Mouse (Mus musculus): ENCODE measurements around the gene Gtf2i. TPM values are rescaled to one million over a fixed set of nuclear protein-coding genes. Genes with fewer than 3 reads are reported as not detected.

The Gtf2i gene
- polyA plus RNA-seq, 1 experiment = 44.7 TPM

- Histone ChIP-seq H3K27ac (ENCODE audit: insufficient read depth, low read length) (no peak overlapping the region), H3K4me1 (ENCODE audit: control insufficient read depth, insufficient read depth, insufficient read length) (peaks cover 20% of the 10 kb centered on the region), H3K27me3 (ENCODE audit: control insufficient read depth, insufficient read depth, low read length) (no peaks in the 10 kb centered on the region), H3K4me3 (ENCODE audit: extremely low read depth, insufficient read depth, insufficient read length) (no peak overlapping the region), H3K36me3 (ENCODE audit: control insufficient read depth, insufficient read depth, low read length) (peaks cover 59% of the 10 kb centered on the region)
- no peak for DNase-seq (ENCODE audit: low read depth in 1 of 2, low spot score in 2 of 2)
- TF ChIP-seq CTCF (IDR thresholded peaks at IDR 0.05; ENCODE audit: extremely low read depth, insufficient read depth, insufficient read length, insufficient replicate concordance) = no peak
- no peak for TF ChIP-seq POLR2A (IDR thresholded peaks at IDR 0.05; ENCODE audit: low read depth, low read length)
- WGBS = 85% methylated on average over 5 of the region's 5 CpGs
These were observed 72.7 kb downstream of the Gtf2i start for GRCm38 (mm10) chr5:134241831-134242230.

- H3K4me1 ChIP-seq (ENCODE audit: control insufficient read depth, insufficient read depth, insufficient read length) = peaks cover 49% of the 10 kb centered on the region
- H3K4me3 ChIP-seq (ENCODE audit: extremely low read depth, insufficient read depth, insufficient read length) = no peak overlapping the region
- WGBS = 91% methylated on average over 28 of the region's 28 CpGs
- peak overlapping the region; percentile 92 for H3K27ac ChIP-seq (ENCODE audit: insufficient read depth, low read length)
- TF ChIP-seq POLR2A (IDR thresholded peaks at IDR 0.05; ENCODE audit: low read depth, low read length) (no peak), CTCF (IDR thresholded peaks at IDR 0.05; ENCODE audit: extremely low read depth, insufficient read depth, insufficient read length, insufficient replicate concordance) (no peak)
- H3K27me3 ChIP-seq (ENCODE audit: control insufficient read depth, insufficient read depth, low read length) = no peaks in the 10 kb centered on the region
- no peak for DNase-seq (ENCODE audit: low read depth in 1 of 2, low spot score in 2 of 2)
- H3K36me3 ChIP-seq (ENCODE audit: control insufficient read depth, insufficient read depth, low read length) = peaks cover 31% of the 10 kb centered on the region
These were observed 76.4 kb downstream of the Gtf2i start for GRCm38 (mm10) chr5:134237936-134238760.

GRCm38 (mm10) chr5:134237508-134237907 lies 77.1 kb downstream of the Gtf2i start:
- 80% methylated on average over 11 of the region's 11 CpGs for WGBS
- Histone ChIP-seq H3K36me3 (ENCODE audit: control insufficient read depth, insufficient read depth, low read length) (peaks cover 26% of the 10 kb centered on the region), H3K27ac (ENCODE audit: insufficient read depth, low read length) (peak overlapping the region; percentile 92), H3K4me3 (ENCODE audit: extremely low read depth, insufficient read depth, insufficient read length) (no peak overlapping the region), H3K27me3 (ENCODE audit: control insufficient read depth, insufficient read depth, low read length) (no peaks in the 10 kb centered on the region), H3K4me1 (ENCODE audit: control insufficient read depth, insufficient read depth, insufficient read length) (peaks cover 54% of the 10 kb centered on the region)
- no peak for DNase-seq (ENCODE audit: low read depth in 1 of 2, low spot score in 2 of 2)
- TF ChIP-seq POLR2A (IDR thresholded peaks at IDR 0.05; ENCODE audit: low read depth, low read length) (no peak), CTCF (IDR thresholded peaks at IDR 0.05; ENCODE audit: extremely low read depth, insufficient read depth, insufficient read length, insufficient replicate concordance) (no peak)

GRCm38 (mm10) chr5:134236796-134237195 lies 77.8 kb downstream of the Gtf2i start:
- peaks cover 58% of the 10 kb centered on the region for H3K4me1 ChIP-seq (ENCODE audit: control insufficient read depth, insufficient read depth, insufficient read length)
- no peak overlapping the region for H3K4me3 ChIP-seq (ENCODE audit: extremely low read depth, insufficient read depth, insufficient read length)
- H3K27me3 ChIP-seq (ENCODE audit: control insufficient read depth, insufficient read depth, low read length) = no peaks in the 10 kb centered on the region
- peak overlapping the region; percentile 98 for H3K27ac ChIP-seq (ENCODE audit: insufficient read depth, low read length)
- peaks cover 22% of the 10 kb centered on the region for H3K36me3 ChIP-seq (ENCODE audit: control insufficient read depth, insufficient read depth, low read length)
- peak; percentile 88 to 92 for DNase-seq (ENCODE audit: low read depth in 1 of 2, low spot score in 2 of 2)
- TF ChIP-seq POLR2A (IDR thresholded peaks at IDR 0.05; ENCODE audit: low read depth, low read length) (no peak; the same call in 1 of the 2 replicates), CTCF (IDR thresholded peaks at IDR 0.05; ENCODE audit: extremely low read depth, insufficient read depth, insufficient read length, insufficient replicate concordance) (no peak)
- 17% methylated on average over 6 of the region's 6 CpGs for WGBS

- TF ChIP-seq CTCF (IDR thresholded peaks at IDR 0.05; ENCODE audit: extremely low read depth, insufficient read depth, insufficient read length, insufficient replicate concordance) (no peak), POLR2A (IDR thresholded peaks at IDR 0.05; ENCODE audit: low read depth, low read length) (no peak)
- Histone ChIP-seq H3K36me3 (ENCODE audit: control insufficient read depth, insufficient read depth, low read length) (peaks cover 22% of the 10 kb centered on the region), H3K4me3 (ENCODE audit: extremely low read depth, insufficient read depth, insufficient read length) (no peak overlapping the region), H3K27ac (ENCODE audit: insufficient read depth, low read length) (peak overlapping the region; percentile 98), H3K27me3 (ENCODE audit: control insufficient read depth, insufficient read depth, low read length) (no peaks in the 10 kb centered on the region), H3K4me1 (ENCODE audit: control insufficient read depth, insufficient read depth, insufficient read length) (peaks cover 63% of the 10 kb centered on the region)
- 49% methylated on average over 3 of the region's 3 CpGs for WGBS
- no peak for DNase-seq (ENCODE audit: low read depth in 1 of 2, low spot score in 2 of 2)
These were observed 78.3 kb downstream of the Gtf2i start for GRCm38 (mm10) chr5:134236241-134236640.

GRCm38 (mm10) chr5:134235111-134235510 lies 79.4 kb downstream of the Gtf2i start:
- WGBS = 61% methylated on average over 6 of the region's 6 CpGs
- no peak for DNase-seq (ENCODE audit: low read depth in 1 of 2, low spot score in 2 of 2)
- Histone ChIP-seq H3K27me3 (ENCODE audit: control insufficient read depth, insufficient read depth, low read length) (no peaks in the 10 kb centered on the region), H3K27ac (ENCODE audit: insufficient read depth, low read length) (peak overlapping the region; percentile 98), H3K4me1 (ENCODE audit: control insufficient read depth, insufficient read depth, insufficient read length) (peaks cover 72% of the 10 kb centered on the region), H3K36me3 (ENCODE audit: control insufficient read depth, insufficient read depth, low read length) (peaks cover 15% of the 10 kb centered on the region), H3K4me3 (ENCODE audit: extremely low read depth, insufficient read depth, insufficient read length) (no peak overlapping the region)
- TF ChIP-seq CTCF (IDR thresholded peaks at IDR 0.05; ENCODE audit: extremely low read depth, insufficient read depth, insufficient read length, insufficient replicate concordance) (no peak), POLR2A (IDR thresholded peaks at IDR 0.05; ENCODE audit: low read depth, low read length) (no peak)

GRCm38 (mm10) chr5:134234205-134234604 lies 80.4 kb downstream of the Gtf2i start:
- no peak for TF ChIP-seq POLR2A (IDR thresholded peaks at IDR 0.05; ENCODE audit: low read depth, low read length)
- TF ChIP-seq CTCF (IDR thresholded peaks at IDR 0.05; ENCODE audit: extremely low read depth, insufficient read depth, insufficient read length, insufficient replicate concordance) = no peak
- no peak for DNase-seq (ENCODE audit: low read depth in 1 of 2, low spot score in 2 of 2)
- peak overlapping the region; percentile 98 for H3K27ac ChIP-seq (ENCODE audit: insufficient read depth, low read length)
- no peak overlapping the region for H3K4me3 ChIP-seq (ENCODE audit: extremely low read depth, insufficient read depth, insufficient read length)
- H3K36me3 ChIP-seq (ENCODE audit: control insufficient read depth, insufficient read depth, low read length) = peaks cover 11% of the 10 kb centered on the region
- H3K4me1 ChIP-seq (ENCODE audit: control insufficient read depth, insufficient read depth, insufficient read length) = peaks cover 75% of the 10 kb centered on the region
- 31% methylated on average over 2 of the region's 2 CpGs for WGBS
- no peaks in the 10 kb centered on the region for H3K27me3 ChIP-seq (ENCODE audit: control insufficient read depth, insufficient read depth, low read length)
